Mouse (Mus musculus) midbrain, embryonic 13.5 days (tissue): ENCODE data around the gene Bhlhe41. TPM values are rescaled to one million over a fixed set of nuclear protein-coding genes. Genes with fewer than 3 reads are reported as not detected.

ENCODE experiments used
- polyA plus RNA-seq: library from polyadenylated mRNA; unstranded; fragments of >200 nt; fragmentation: Nextera tagmentation; extraction: Ambion mirVana; gene quantifications from 2 replicates; pipeline ENCODE4 v1.2.1, GENCODE M21; 2015

The Bhlhe41 gene
- polyA plus RNA-seq, 1 experiment from 2014 or later: 3.9 TPM

Other genes with a start within 250 kb of the Bhlhe41 start
- not detected in 2 replicates for gene Tuba3b, start 249.8 kb downstream of the Bhlhe41 start, polyA plus RNA-seq
- 3.9 and 4.1 TPM in 2 replicates for gene Rassf8, start 118.8 kb downstream of the Bhlhe41 start, polyA plus RNA-seq
- 2.1 and 2.8 TPM in 2 replicates for gene Sspn, start 66.1 kb upstream of the Bhlhe41 start, polyA plus RNA-seq